Mouse (Mus musculus) midbrain, embryonic 15.5 days (tissue): ENCODE measurements around the gene Psmc3. TPM values are rescaled to one million over a fixed set of nuclear protein-coding genes. Genes with fewer than 3 reads are reported as not detected.
A peak's percentile ranks its signal among the peaks of the same experiment; 100 is the strongest.

ENCODE experiments used
- ATAC-seq: fragments of 200-750 bp; cut with Nextera tagmentation; replicated peaks from 2 replicates; pipeline ENCODE4 v1.8.0; 2017; ENCODE audit warnings: moderate TSS enrichment
- H3K27ac ChIP-seq: fragments of 300-500 bp; sonication (generic); 2 replicates; pipeline ENCODE4 v1.5.1; 2015; ENCODE audit warnings: mild to moderate bottlenecking, inconsistent platforms
- H3K27me3 ChIP-seq: fragments of 300-500 bp; sonication (generic); replicated peaks from 2 replicates; pipeline ENCODE4 v1.6.1; 2015; ENCODE audit warnings: inconsistent platforms
- H3K36me3 ChIP-seq: fragments of 300-500 bp; sonication (generic); replicated peaks from 2 replicates; pipeline ENCODE4 v1.6.1; 2015; ENCODE audit warnings: inconsistent platforms
- H3K4me1 ChIP-seq: fragments of 300-500 bp; sonication (generic); 2 replicates; pipeline ENCODE4 v1.6.1; 2015; ENCODE audit warnings: inconsistent platforms
- H3K4me2 ChIP-seq: fragments of 300-500 bp; sonication (generic); 2 replicates; pipeline ENCODE4 v1.6.1; 2015; ENCODE audit warnings: inconsistent platforms, mild to moderate bottlenecking, moderate library complexity
- H3K4me3 ChIP-seq: fragments of 300-500 bp; sonication (generic); 2 replicates; pipeline ENCODE4 v1.5.1; 2015; ENCODE audit warnings: mild to moderate bottlenecking, inconsistent platforms
- H3K9ac ChIP-seq: fragments of 300-500 bp; sonication (generic); 2 replicates; pipeline ENCODE4 v1.6.1; 2015; ENCODE audit warnings: mild to moderate bottlenecking, inconsistent platforms
- H3K9me3 ChIP-seq: fragments of 300-500 bp; sonication (generic); 2 replicates; pipeline ENCODE4 v1.6.1; 2016; ENCODE audit warnings: inconsistent platforms
- WGBS: fragments of 180-500 bp; shearing (Covaris S2); methylation state at CpG from one replicate; pipeline ENCODE4 v1.1.7; 2015; ENCODE audit warnings: mixed read lengths; 5-methylcytosine and 5-hydroxymethylcytosine counted together
- polyA plus RNA-seq: library from polyadenylated mRNA; unstranded; fragments of >200 nt; fragmentation: Nextera tagmentation; extraction: Ambion mirVana; gene quantifications from 2 replicates; pipeline ENCODE4 v1.2.1, GENCODE M21; 2015

Gene Psmc3
- polyA plus RNA-seq, 1 experiment from 2014 or later, result 226 TPM

GRCm38 (mm10) chr2:91086392-91087237 is 32.8 kb downstream of the Psmc3 start:
- no peak overlapping the region for H3K27ac ChIP-seq
- H3K36me3 ChIP-seq, result no peaks in the 10 kb centered on the region
- no peaks in the 10 kb centered on the region for H3K4me1 ChIP-seq
- no peak overlapping the region for H3K4me2 ChIP-seq
- ATAC-seq, result no peak
- H3K4me3 ChIP-seq, result no peak overlapping the region
- no peaks in the 10 kb centered on the region for H3K27me3 ChIP-seq
- 57% methylated on average over 9 of the region's 9 CpGs for WGBS
- no peaks in the 10 kb centered on the region for H3K9me3 ChIP-seq
- no peak overlapping the region for H3K9ac ChIP-seq

- no peak overlapping the region for H3K4me3 ChIP-seq
- no peaks in the 10 kb centered on the region for H3K27me3 ChIP-seq
- H3K4me2 ChIP-seq, result no peak overlapping the region
- no peak for ATAC-seq
- H3K9ac ChIP-seq, result no peak overlapping the region
- no peaks in the 10 kb centered on the region for H3K4me1 ChIP-seq
- H3K36me3 ChIP-seq, result no peaks in the 10 kb centered on the region
- no peaks in the 10 kb centered on the region for H3K9me3 ChIP-seq
- 91% methylated on average over 9 of the region's 9 CpGs for WGBS
- H3K27ac ChIP-seq, result no peak overlapping the region
Measured at GRCm38 (mm10) chr2:91087453-91087852, 33.6 kb downstream of the Psmc3 start.

DNA sequence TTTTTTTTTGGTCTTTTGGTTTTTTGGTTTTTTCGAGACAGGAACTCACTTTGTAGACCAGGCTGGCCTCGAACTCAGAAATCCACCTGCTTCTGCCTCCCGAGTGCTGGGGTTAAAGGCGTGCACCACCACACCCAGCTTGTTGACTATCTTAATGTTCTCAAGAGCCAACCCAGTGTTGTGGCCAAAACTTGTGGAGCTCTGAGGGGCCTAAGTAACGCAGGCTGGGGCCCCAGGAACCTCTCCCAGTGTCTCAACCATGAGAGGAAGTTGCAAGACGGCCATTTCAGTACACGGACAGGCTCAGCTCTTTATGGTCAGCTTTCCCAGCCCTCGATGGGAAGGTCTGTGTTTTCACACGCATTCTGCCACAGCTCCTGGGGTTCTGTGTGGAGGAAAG is 35.2 kb downstream of the Psmc3 start:
- H3K4me3 ChIP-seq, result no peak overlapping the region
- ATAC-seq, result no peak
- H3K36me3 ChIP-seq, result no peaks in the 10 kb centered on the region
- 81% methylated on average over 9 of the region's 9 CpGs for WGBS
- no peaks in the 10 kb centered on the region for H3K9me3 ChIP-seq
- no peak overlapping the region for H3K4me2 ChIP-seq
- H3K9ac ChIP-seq, result no peak overlapping the region
- H3K4me1 ChIP-seq, result no peaks in the 10 kb centered on the region
- H3K27me3 ChIP-seq, result no peaks in the 10 kb centered on the region
- no peak overlapping the region for H3K27ac ChIP-seq

DNA sequence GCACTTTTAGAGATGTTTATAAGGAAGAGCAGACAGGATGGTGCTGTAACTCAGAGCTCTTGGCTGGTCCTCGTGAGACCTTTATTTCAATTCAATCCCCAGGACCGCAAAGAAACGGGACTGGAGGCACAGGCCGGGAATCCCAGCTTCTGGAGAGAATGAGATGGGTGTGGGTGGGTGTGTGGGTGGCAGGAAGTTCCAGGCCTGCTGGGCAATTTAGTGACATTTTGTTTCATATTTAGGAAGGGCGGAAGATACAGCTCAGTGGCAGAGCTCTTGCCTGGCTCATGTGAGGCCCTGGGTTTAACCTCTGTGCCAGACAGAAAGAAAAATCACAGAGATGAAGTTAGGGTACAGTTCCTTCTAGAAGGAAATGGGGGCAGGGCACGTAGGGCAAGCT is 36.4 kb downstream of the Psmc3 start:
- 81% methylated on average over 6 of the region's 6 CpGs for WGBS
- H3K4me1 ChIP-seq, result no peaks in the 10 kb centered on the region
- no peak overlapping the region for H3K27ac ChIP-seq
- no peak overlapping the region for H3K4me3 ChIP-seq
- H3K4me2 ChIP-seq, result no peak overlapping the region
- no peaks in the 10 kb centered on the region for H3K27me3 ChIP-seq
- no peak overlapping the region for H3K9ac ChIP-seq
- no peaks in the 10 kb centered on the region for H3K36me3 ChIP-seq
- ATAC-seq, result no peak
- H3K9me3 ChIP-seq, result no peaks in the 10 kb centered on the region

DNA sequence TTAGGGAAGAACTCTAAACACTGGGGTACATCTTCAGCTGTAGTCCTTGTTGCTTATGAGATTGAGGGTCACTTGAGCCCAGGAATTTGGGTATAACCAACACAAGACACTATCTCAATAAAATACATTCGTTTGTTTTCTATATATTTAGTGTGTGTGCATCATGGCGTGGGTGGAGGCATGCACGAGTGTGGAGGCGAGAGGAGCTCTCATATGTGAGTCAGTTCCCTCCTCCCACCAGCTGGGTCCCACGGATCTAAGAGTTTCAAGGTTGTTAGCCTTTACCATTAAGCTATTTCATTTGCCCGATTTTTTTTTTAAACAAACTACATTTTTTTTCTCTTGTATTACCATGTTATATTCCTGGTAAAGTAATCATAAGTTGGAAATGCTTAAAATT is 37.0 kb downstream of the Psmc3 start:
- ATAC-seq, result no peak
- no peak overlapping the region for H3K4me2 ChIP-seq
- H3K36me3 ChIP-seq, result no peaks in the 10 kb centered on the region
- 81% methylated on average over 6 of the region's 6 CpGs for WGBS
- H3K27ac ChIP-seq, result no peak overlapping the region
- H3K9me3 ChIP-seq, result no peaks in the 10 kb centered on the region
- H3K27me3 ChIP-seq, result no peaks in the 10 kb centered on the region
- no peaks in the 10 kb centered on the region for H3K4me1 ChIP-seq
- no peak overlapping the region for H3K9ac ChIP-seq
- no peak overlapping the region for H3K4me3 ChIP-seq

DNA sequence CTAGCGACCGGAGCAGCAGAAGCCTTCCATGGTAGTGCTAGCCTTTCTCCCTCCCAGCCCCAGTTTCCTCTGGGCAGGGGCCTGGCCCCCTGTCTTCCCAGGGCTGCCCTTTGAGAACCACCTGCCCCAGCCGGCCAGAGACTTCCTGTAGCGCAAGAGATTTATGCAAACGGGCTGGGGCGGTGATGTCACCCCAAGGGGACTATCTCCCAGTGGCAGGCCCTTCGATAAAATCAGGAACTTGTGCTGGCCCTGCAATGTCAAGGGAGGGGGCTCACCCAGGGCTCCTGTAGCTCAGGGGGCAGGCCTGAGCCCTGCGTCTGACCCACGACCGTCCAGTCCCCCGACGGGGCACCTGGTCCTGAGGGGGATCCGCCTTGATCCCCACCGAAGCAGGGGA is 42.7 kb downstream of the Psmc3 start:
- Histone ChIP-seq H3K27ac (no peak overlapping the region), H3K9me3 (no peaks in the 10 kb centered on the region), H3K4me2 (no peak overlapping the region), H3K27me3 (no peaks in the 10 kb centered on the region), H3K4me3 (no peak overlapping the region), H3K36me3 (no peaks in the 10 kb centered on the region), H3K9ac (no peak overlapping the region), H3K4me1 (no peaks in the 10 kb centered on the region)
- ATAC-seq, result no peak
- WGBS, result 78% methylated on average over 14 of the region's 14 CpGs

DNA sequence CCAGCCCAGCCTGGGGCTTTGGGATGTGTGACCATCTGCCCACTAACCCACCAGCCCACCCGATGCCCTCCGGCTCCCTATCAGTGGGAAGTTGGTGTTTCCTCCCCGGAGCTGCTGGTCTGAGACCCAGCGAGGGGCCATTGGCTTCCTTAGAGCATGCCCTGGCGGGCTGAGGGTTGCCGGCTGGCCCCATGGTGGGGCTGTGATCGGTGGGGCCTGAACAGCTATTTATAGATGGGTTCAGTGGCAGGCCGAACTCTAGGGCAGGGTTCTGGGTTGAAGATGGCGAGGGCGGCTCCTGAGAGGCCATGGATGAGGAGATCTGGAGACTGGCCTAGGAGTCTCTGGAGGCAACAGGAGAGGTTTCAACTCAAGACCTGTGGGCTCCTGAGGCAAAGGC is 43.2 kb downstream of the Psmc3 start:
- no peak for ATAC-seq
- no peak overlapping the region for H3K4me3 ChIP-seq
- no peak overlapping the region for H3K4me2 ChIP-seq
- no peak overlapping the region for H3K27ac ChIP-seq
- H3K9ac ChIP-seq, result no peak overlapping the region
- no peaks in the 10 kb centered on the region for H3K4me1 ChIP-seq
- H3K27me3 ChIP-seq, result no peaks in the 10 kb centered on the region
- no peaks in the 10 kb centered on the region for H3K36me3 ChIP-seq
- no peaks in the 10 kb centered on the region for H3K9me3 ChIP-seq
- 80% methylated on average over 10 of the region's 10 CpGs for WGBS

DNA sequence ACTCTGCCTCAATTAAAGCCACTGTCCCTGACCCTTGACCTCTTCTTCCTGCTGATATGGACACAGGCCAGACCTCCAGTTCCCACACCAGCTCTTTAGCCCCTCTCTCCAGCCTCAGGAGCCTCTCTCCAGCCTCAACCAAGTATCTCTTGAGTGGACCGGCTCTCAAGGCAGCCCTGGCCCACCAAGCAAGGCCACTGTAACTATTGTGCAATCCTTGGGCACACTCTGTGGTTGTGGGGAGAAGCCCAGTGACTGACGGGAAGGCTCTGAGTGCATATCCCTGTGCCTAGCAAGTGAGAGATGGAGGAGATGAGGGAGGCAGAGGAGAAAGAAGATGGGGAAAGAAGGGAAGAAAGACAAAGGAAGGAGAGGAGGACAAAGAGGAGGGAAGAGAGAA is 44.3 kb downstream of the Psmc3 start:
- H3K9me3 ChIP-seq, result no peaks in the 10 kb centered on the region
- H3K4me1 ChIP-seq, result no peaks in the 10 kb centered on the region
- H3K36me3 ChIP-seq, result no peaks in the 10 kb centered on the region
- no peak overlapping the region for H3K27ac ChIP-seq
- H3K4me3 ChIP-seq, result no peak overlapping the region
- H3K9ac ChIP-seq, result no peak overlapping the region
- no peak for ATAC-seq
- WGBS, result 86% methylated on average over 2 of the region's 2 CpGs
- H3K4me2 ChIP-seq, result no peak overlapping the region
- H3K27me3 ChIP-seq, result no peaks in the 10 kb centered on the region

DNA sequence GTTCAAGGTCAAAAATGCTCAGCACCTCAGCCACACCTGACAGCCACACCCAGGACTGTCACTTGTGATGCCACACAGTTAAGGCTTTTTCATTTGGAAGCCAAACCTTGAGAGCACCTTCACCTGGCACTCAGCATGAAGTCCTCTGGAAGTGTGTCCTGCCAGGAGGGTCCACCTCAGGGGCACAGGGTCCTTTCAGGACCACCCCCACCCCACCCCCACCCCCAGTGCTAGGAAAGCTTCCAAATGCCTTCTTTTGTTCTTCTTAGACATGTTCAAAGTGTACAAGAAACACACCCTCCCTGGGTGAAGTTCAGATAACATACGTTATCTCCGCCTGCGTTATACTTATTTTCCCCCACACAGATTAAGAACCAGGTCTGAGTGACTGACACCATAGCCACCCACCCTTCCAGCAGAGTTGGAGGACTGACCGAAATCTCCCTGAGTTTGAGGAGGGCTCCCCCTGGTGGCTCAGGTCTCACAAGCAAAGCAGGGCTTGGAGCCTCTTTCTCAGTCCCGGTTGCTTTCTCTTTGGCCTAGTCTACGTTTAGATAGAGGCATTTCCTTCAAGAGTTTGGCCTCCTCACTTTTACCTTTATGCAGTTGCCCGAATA is 47.4 kb downstream of the Psmc3 start:
- Histone ChIP-seq H3K9ac (no peak overlapping the region), H3K36me3 (no peaks in the 10 kb centered on the region), H3K4me1 (no peaks in the 10 kb centered on the region), H3K27ac (no peak overlapping the region), H3K4me3 (no peak overlapping the region), H3K27me3 (no peaks in the 10 kb centered on the region), H3K9me3 (no peaks in the 10 kb centered on the region), H3K4me2 (no peak overlapping the region)
- peak; percentile 86 for ATAC-seq
- WGBS, result 4% methylated on average over 7 of the region's 7 CpGs

DNA sequence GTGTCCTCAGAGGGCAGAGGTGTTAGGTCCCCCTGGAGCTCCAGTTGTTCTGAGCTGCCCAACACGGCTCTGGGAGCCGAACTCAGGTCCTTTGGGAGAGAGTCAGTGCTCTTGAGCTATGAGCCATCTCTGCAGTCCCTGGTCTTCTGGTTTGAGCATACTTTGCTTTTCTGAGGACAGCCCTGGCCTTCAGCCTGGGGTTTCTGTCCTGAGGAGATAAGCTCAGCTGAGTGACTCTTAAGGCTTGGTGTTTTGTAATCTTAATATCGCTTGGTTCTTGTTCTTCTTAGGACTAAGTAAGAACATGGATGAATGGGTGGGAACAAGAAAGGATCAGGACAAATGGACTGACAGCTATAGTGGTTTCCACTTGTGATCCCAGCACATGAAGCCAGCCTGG is 54.3 kb downstream of the Psmc3 start:
- no peaks in the 10 kb centered on the region for H3K9me3 ChIP-seq
- no peak overlapping the region for H3K4me3 ChIP-seq
- H3K27ac ChIP-seq, result no peak overlapping the region
- ATAC-seq, result no peak
- no peaks in the 10 kb centered on the region for H3K27me3 ChIP-seq
- no peaks in the 10 kb centered on the region for H3K4me1 ChIP-seq
- 82% methylated on average over 3 of the region's 3 CpGs for WGBS
- no peak overlapping the region for H3K9ac ChIP-seq
- no peaks in the 10 kb centered on the region for H3K36me3 ChIP-seq
- H3K4me2 ChIP-seq, result no peak overlapping the region

GRCm38 (mm10) chr2:91109241-91109640 is 55.4 kb downstream of the Psmc3 start:
- H3K27me3 ChIP-seq, result no peaks in the 10 kb centered on the region
- 85% methylated on average over 5 of the region's 5 CpGs for WGBS
- H3K4me2 ChIP-seq, result no peak overlapping the region
- no peak overlapping the region for H3K4me3 ChIP-seq
- H3K9me3 ChIP-seq, result no peaks in the 10 kb centered on the region
- H3K27ac ChIP-seq, result no peak overlapping the region
- H3K4me1 ChIP-seq, result no peaks in the 10 kb centered on the region
- no peaks in the 10 kb centered on the region for H3K36me3 ChIP-seq
- H3K9ac ChIP-seq, result no peak overlapping the region
- ATAC-seq, result no peak

DNA sequence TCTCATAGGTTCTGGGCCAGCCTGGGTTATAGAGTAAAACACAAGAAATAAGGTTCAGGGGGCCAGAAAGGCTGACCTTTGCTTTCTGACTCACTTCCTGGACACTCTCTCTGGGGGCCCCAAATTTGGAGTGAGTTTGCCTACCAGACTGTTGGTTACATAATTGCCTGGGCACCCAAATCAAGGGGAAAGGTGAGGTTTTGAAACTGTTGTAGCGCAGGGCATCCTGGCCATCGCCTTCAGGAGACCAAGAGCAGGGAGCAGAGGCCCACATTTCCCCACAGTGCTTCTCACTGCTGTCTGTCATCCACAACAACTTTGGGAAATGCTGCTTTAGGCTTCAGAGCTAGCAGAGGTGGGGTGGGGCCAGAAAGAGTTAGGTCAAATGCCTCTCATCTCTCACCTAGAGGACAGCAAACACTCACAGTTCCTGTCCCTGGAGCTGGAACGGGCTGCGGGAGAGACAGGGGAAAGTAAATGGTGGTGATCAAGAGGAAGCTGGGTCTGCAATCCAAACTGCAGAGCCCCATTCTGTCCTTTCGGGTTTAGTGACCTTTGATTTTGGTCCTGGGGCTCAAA is 56.1 kb downstream of the Psmc3 start:
- no peaks in the 10 kb centered on the region for H3K4me1 ChIP-seq
- H3K4me3 ChIP-seq, result no peak overlapping the region
- no peak overlapping the region for H3K27ac ChIP-seq
- H3K9ac ChIP-seq, result no peak overlapping the region
- H3K36me3 ChIP-seq, result no peaks in the 10 kb centered on the region
- 92% methylated on average over 5 of the region's 5 CpGs for WGBS
- 0 out of 2 replicates have a peak, but pooled peaks cover 3% of the 10 kb centered on the region for H3K27me3 ChIP-seq
- no peaks in the 10 kb centered on the region for H3K9me3 ChIP-seq
- H3K4me2 ChIP-seq, result no peak overlapping the region
- ATAC-seq, result no peak

DNA sequence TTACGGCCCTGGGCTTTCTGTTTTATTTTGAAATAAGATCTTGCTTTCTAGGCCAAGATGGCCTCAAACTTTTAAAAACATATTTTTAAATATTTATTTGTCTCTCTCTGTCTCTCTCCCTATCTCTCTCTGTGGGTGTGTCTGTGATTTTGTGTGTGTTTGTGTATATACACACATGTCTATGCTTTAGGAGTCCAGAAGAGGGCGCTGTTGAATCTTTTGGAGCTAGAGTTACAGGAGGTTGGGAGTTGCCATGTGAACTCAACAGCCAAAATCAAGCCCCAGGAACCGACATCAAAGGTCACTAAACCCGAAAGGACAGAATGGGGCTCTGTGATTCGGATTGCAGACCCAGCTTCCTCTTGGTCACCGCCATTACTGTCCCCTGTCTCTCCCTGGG is 56.6 kb downstream of the Psmc3 start:
- no peak overlapping the region for H3K9ac ChIP-seq
- no peak overlapping the region for H3K4me2 ChIP-seq
- no peaks in the 10 kb centered on the region for H3K4me1 ChIP-seq
- H3K4me3 ChIP-seq, result no peak overlapping the region
- no peaks in the 10 kb centered on the region for H3K36me3 ChIP-seq
- H3K27ac ChIP-seq, result no peak overlapping the region
- 71% methylated on average over 6 of the region's 6 CpGs for WGBS
- H3K27me3 ChIP-seq, result 0 out of 2 replicates have a peak, but pooled peaks cover 5% of the 10 kb centered on the region
- no peak for ATAC-seq
- H3K9me3 ChIP-seq, result no peaks in the 10 kb centered on the region
